Mouse (Mus musculus) embryonic facial prominence, embryonic 10.5 days (tissue): Measurements from ENCODE around the gene Camta1. TPM values are rescaled to one million over a fixed set of nuclear protein-coding genes. Genes with fewer than 3 reads are reported as not detected.

ENCODE experiments used
- DNase-seq: peaks from one replicate; pipeline ENCODE4 v3.0.0-alpha.2; 2017; ENCODE audit warnings: low spot score
- H3K27ac ChIP-seq: fragments of 300-500 bp; sonication (generic); replicated peaks from 2 replicates; pipeline ENCODE4 v1.5.1; 2016; ENCODE audit warnings: mild to moderate bottlenecking
- H3K27me3 ChIP-seq: fragments of 300-500 bp; sonication (generic); replicated peaks from 2 replicates; pipeline ENCODE4 v1.6.1; 2016; ENCODE audit warnings: low read depth, mild to moderate bottlenecking; ENCODE audit not compliant: poor library complexity, severe bottlenecking
- H3K36me3 ChIP-seq: fragments of 300-500 bp; sonication (generic); replicated peaks from 2 replicates; pipeline ENCODE4 v1.6.1; 2016; ENCODE audit warnings: mild to moderate bottlenecking, moderate library complexity
- H3K4me1 ChIP-seq: fragments of 300-500 bp; sonication (generic); 2 replicates; pipeline ENCODE4 v1.6.1; 2016
- H3K4me3 ChIP-seq: fragments of 300-500 bp; sonication (generic); 2 replicates; pipeline ENCODE4 v1.5.1; 2016; ENCODE audit warnings: mild to moderate bottlenecking, moderate library complexity
- H3K9me3 ChIP-seq: fragments of 300-500 bp; sonication (generic); 2 replicates; pipeline ENCODE4 v1.6.1; 2016; ENCODE audit warnings: mild to moderate bottlenecking
- WGBS: fragments of 180-500 bp; shearing (Covaris S2); methylation state at CpG from one replicate; pipeline ENCODE4 v1.1.7; 2016; 5-methylcytosine and 5-hydroxymethylcytosine counted together
- polyA plus RNA-seq: library from polyadenylated mRNA; unstranded; fragments of >200 nt; fragmentation: Nextera tagmentation; extraction: Ambion mirVana; gene quantifications from 2 replicates; pipeline ENCODE4 v1.2.1, GENCODE M21; 2016

Gene Camta1
- polyA plus RNA-seq, 1 experiment from 2014 or later: 110 TPM

DNA sequence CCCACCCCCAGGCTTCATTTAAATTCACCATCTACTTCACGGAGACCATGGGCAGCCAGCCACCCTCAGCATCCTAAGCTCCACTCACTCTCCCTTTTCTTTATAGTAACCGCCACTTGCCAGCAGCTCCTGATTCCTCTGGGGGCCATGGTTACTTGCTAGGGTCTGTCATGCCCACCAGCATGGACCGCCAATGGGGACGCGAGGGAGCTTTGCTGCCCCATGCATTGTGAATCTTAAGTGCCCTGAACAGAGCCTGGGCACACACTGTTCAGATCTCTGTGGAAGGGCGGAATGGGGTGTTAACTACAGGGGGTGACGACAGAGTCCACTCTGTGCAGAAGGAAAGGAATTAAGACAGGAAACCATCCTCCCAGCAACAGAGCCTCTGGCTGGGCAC, 465.1 kb downstream of the Camta1 start:
- H3K9me3 ChIP-seq: no peaks in the 10 kb centered on the region
- H3K36me3 ChIP-seq: no peaks in the 10 kb centered on the region
- no peak for DNase-seq
- H3K4me1 ChIP-seq: peaks cover 10% of the 10 kb centered on the region; the same call in 1 of the 2 replicates
- H3K4me3 ChIP-seq: no peak overlapping the region
- no peaks in the 10 kb centered on the region for H3K27me3 ChIP-seq
- no peak overlapping the region for H3K27ac ChIP-seq
- WGBS: 88% methylated on average over 7 of the region's 7 CpGs

DNA sequence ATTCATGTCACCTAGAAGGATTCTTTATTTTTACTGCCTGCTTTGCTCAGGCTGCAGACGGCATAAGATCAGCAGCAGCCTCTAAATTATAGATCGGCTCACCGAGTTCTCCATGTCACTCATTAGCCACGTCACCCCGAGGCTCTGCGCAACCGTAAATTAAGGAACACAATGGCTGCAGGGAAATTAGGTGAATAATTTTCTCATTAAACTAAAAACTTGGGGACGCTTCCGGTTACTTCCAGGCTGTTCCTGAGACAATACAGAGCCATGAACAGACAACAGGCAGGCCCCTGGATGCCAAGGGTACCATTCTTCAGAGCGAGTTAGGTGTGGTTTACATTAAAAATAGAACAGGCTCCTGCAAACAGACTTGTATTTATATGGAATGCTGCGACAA, 472.3 kb downstream of the Camta1 start:
- H3K4me1 ChIP-seq: peaks cover 31% of the 10 kb centered on the region
- H3K4me3 ChIP-seq: no peak overlapping the region
- H3K36me3 ChIP-seq: no peaks in the 10 kb centered on the region
- DNase-seq: no peak
- no peak overlapping the region for H3K27ac ChIP-seq
- peaks cover 38% of the 10 kb centered on the region for H3K27me3 ChIP-seq
- 73% methylated on average over 11 of the region's 11 CpGs for WGBS
- no peaks in the 10 kb centered on the region for H3K9me3 ChIP-seq

DNA sequence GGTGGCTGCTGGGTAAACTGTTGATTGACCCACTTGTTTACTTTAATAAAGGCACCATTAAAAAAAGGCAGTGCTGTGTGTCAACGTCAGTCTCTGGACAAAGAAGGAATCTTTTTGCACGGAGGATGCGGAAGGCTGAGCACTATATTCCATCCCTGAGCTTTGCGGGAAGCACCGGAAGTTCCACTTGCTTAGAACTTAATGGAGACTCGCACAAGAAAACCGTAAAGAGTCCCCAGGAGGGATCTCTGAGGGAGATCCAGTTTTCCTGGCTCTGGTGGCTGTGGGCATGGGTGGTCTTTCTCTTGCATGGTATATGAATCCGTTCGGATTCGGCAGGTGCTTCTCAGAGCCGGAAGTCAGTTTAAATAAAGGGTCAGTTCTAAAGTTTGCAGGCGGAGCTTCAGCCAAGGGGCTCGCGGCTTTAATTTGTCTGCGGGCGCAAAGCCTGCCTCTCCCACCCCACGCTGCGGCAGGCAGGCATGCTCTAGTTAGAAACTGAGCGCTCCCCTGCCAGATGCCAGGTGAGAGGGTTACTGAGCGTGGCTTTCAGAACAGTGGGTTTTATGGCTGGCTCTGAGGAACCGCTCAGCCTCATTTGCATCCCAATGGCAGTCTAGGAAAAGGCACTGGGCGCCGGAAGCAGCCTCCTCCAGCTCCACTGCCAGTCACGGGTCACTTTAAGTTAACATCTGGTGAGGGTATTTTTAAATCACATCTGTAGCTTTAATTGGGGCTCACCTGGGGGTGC, 474.8 kb downstream of the Camta1 start:
- Histone ChIP-seq H3K4me1 (peaks cover 24% of the 10 kb centered on the region), H3K27me3 (peaks cover 44% of the 10 kb centered on the region), H3K9me3 (no peaks in the 10 kb centered on the region), H3K4me3 (peak overlapping the region; percentile 56), H3K36me3 (no peaks in the 10 kb centered on the region), H3K27ac (peak overlapping the region; percentile 70)
- 1% methylated on average over 24 of the region's 24 CpGs for WGBS
- DNase-seq: peak; percentile 42

DNA sequence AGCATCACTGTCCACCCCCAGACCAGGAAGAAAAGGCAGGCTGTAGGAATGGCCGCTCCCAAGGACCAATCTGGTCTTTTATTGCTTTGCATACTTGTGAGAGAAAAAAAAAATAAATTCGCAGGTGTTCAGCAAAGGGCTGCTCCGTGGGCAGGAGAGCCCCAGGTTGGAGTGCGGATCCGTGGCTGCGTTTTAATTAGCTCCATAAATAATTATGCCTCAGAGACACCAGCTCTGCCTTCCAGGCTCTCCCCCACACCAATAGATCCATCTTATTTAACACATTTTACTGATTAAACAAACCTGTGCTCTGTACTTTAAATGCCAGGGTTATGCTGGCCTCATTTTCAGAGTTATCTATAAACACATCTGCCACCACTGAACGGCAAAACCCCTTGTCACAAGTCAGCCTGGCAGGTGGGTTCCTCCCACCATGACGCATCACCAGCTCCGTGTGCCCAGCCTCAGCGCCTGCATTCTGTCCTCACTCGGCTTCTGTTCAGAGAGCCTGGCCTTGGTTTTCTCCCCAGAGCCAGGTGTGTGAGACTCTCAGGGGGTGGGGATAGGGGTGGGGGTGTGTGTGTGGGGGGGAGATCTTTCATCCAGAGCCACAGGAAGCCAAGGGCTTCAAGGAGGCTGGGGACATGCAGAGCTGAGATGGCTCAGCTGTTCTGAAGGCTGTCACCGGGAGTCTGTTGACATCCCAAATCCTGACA, 475.5 kb downstream of the Camta1 start:
- Histone ChIP-seq H3K27ac (0 out of 2 replicates have a peak overlapping the region, but pooled peaks have one; percentile 70), H3K36me3 (no peaks in the 10 kb centered on the region)

DNA sequence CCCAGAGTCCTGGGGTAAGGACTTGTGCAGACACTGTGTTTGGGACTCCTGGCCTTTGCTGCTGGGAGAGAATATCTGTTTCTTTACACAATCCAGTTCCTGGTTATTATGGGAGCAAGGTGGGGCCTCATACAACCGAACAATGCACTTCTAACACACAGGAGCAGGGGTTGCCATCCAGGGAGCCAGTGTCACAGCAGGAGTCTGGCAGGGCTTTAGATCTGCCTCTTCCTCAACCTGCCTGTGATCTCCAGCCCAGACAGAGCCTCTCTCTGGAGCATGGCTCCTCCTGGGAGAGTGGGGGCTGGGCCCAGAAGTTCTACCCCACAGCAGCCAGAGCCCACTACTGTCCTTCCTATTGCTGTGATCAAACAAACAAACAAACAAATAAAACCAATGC, 483.9 kb downstream of the Camta1 start:
- no peaks in the 10 kb centered on the region for H3K27me3 ChIP-seq
- H3K36me3 ChIP-seq: no peaks in the 10 kb centered on the region
- H3K4me3 ChIP-seq: no peak overlapping the region
- DNase-seq: no peak
- H3K27ac ChIP-seq: no peak overlapping the region
- no peaks in the 10 kb centered on the region for H3K9me3 ChIP-seq
- peaks cover 7% of the 10 kb centered on the region; the same call in 1 of the 2 replicates for H3K4me1 ChIP-seq
- 36% methylated on average over 1 of the region's 1 CpGs for WGBS

More for the DNA sequence above, 475.5 kb downstream of the Camta1 start:
- Histone ChIP-seq H3K4me1 (peaks cover 24% of the 10 kb centered on the region), H3K9me3 (no peaks in the 10 kb centered on the region), H3K27me3 (peaks cover 44% of the 10 kb centered on the region), H3K4me3 (peak overlapping the region; percentile 56)
- DNase-seq: peak; percentile 14
- whole genome bisulfite sequencing: 13% methylated on average over 12 of the region's 12 CpGs

DNA sequence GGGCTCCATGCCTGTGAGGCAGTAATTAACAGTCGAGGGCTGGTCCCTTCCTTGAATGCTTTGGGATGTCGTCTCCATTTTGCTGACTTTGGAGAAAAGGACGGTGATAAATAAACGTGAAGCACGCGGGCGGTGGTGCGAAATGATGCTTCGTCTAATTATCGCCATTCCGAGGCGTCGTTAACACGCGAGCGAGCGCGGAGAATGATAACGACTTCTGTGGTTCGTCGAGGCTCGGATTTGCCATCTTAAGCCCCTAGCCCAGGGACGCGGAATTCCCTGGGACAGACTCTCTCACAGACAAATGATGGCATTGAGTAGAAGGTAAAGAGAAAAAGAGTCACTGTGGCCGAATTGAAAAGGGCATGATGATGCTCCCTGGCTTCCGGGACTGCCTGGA, 485.4 kb downstream of the Camta1 start:
- no peak for DNase-seq
- WGBS: 71% methylated on average over 26 of the region's 26 CpGs
- H3K9me3 ChIP-seq: no peaks in the 10 kb centered on the region

DNA sequence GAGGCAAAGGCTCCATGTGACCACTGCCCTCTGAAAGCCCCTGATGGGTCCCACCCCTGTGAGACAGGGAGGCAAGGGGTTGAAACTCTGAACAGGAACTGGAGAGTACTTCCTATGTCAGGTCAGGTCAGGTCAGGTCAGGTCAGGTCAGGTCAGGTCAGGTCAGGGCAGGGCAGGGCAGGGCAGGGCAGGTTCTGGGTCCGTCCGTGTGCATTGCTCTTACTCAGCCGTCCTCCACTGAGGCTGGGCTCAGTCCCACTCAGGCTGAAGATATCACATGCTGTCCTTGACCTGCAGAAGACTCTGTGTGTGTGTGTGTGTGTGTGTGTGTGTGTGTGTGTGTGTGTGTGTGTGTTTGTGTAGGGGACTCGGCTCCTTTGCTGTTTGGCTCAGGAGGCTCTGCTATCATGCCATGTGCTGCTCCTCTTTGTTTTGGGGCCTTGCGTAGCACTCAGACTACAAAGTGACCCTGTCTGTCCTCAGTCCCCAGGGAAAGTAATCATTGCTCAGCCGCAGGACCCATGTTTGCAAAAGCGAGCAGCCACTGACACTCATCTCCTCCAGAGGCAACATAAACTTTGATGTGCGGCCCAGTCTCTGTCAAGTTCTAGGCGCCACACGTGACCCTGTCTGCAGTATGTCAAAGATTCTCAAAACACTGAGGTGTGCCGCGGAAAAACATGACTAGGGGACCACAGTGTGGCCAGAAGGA, 488.7 kb downstream of the Camta1 start:
- no peak overlapping the region for H3K27ac ChIP-seq
- DNase-seq: no peak
- H3K36me3 ChIP-seq: no peaks in the 10 kb centered on the region
- no peaks in the 10 kb centered on the region; the same call in 1 of the 2 replicates for H3K27me3 ChIP-seq
- H3K4me1 ChIP-seq: peaks cover 9% of the 10 kb centered on the region; the same call in 1 of the 2 replicates
- WGBS: 56% methylated on average over 12 of the region's 12 CpGs
- H3K9me3 ChIP-seq: no peaks in the 10 kb centered on the region
- H3K4me3 ChIP-seq: no peak overlapping the region

More for the DNA sequence above, 485.4 kb downstream of the Camta1 start:
- Histone ChIP-seq H3K27ac (no peak overlapping the region), H3K4me3 (no peak overlapping the region), H3K27me3 (no peaks in the 10 kb centered on the region), H3K36me3 (no peaks in the 10 kb centered on the region), H3K4me1 (peaks cover 9% of the 10 kb centered on the region; the same call in 1 of the 2 replicates)

DNA sequence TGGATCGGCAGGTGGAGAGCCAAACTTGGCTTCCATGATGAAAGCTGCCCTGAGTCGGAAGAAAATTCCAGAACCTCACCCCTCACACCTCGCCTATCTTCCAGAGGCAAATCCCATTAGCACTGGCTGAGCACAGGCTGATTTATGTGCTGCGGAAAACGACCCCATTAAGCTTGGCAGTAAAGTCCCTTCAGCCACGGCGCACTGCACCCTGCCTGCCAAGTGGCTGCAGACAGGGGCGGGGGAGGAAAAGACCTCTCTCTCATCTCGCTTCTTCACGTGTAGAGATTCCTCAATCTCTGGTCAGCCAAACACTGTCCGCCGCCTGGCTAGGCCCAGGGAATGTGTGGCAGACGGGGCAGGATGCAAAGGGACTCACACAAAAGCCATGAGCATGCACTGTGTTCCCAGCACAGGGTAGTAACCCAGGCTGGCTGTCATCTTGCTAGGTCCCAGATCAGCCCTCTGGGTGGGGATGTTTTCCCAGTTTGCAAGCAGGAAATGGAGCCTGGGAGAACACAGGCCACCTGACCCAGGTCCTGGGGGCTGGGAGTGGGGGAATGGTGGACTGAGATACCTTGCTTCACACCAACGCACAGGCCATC, 494.6 kb downstream of the Camta1 start:
- H3K27ac ChIP-seq: no peak overlapping the region
- no peaks in the 10 kb centered on the region; the same call in 1 of the 2 replicates for H3K27me3 ChIP-seq
- H3K4me3 ChIP-seq: no peak overlapping the region
- no peaks in the 10 kb centered on the region for H3K9me3 ChIP-seq
- H3K4me1 ChIP-seq: no peaks in the 10 kb centered on the region
- DNase-seq: no peak
- WGBS: 64% methylated on average over 14 of the region's 14 CpGs
- no peaks in the 10 kb centered on the region for H3K36me3 ChIP-seq

DNA sequence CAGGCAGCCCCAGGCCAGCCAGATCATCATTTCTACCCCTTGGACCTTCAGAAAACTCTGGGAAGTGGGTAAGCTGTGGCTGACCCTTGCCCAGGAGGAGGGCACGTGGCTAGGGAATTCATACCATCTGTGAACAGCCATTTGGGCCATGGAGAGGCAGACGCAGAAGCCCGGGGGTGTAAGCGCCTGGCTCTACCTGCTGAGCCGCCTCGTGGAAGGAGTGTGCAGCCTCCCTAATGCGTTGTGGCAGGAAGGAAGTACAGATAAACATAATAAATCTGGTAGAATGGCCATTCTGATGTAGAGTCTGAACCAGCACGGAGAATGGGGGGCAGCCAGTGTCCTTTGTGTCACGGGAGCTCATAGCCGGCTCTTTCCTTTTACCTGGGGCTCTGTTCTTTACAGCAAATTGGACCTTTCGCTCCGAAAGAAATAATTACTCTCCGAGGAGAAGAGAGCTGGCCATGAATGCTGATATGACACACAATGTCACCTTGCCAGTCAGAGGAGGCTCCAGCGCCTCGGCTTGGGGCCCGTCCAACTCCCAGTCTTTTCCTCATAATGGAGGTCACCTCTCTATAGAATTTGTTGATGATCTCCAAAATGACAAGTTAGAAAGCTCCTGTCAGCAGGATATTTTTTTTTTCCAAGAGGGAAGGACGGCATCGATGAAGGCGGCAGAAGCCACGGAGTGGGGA, 500.6 kb downstream of the Camta1 start:
- Histone ChIP-seq H3K4me3 (no peak overlapping the region), H3K27me3 (peaks cover 4% of the 10 kb centered on the region; the same call in 1 of the 2 replicates), H3K36me3 (no peaks in the 10 kb centered on the region), H3K9me3 (no peaks in the 10 kb centered on the region), H3K27ac (no peak overlapping the region), H3K4me1 (peaks cover 4% of the 10 kb centered on the region)
- DNase-seq: no peak
- 74% methylated on average over 20 of the region's 20 CpGs for WGBS

DNA sequence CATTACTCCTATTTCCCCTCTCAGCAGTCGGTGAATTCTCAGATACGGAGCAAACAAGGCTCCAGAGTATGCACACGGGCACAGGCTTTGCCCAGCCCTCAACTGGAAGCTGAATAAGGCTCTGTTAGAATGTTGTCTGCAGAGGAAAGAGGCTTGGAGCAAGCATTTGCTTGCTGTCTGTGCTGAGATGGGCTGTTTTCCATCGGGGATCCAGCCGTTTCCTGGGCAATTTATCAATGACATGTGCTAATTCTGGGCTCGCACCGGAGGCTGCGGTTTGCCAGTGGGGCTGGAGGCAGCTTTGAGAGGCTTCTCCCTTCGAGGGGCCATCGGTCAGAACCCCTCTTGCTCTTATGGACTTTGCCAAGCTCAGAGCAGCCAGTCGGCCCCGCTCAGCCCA, 506.2 kb downstream of the Camta1 start:
- H3K36me3 ChIP-seq: no peaks in the 10 kb centered on the region
- no peak for DNase-seq
- peaks cover 21% of the 10 kb centered on the region for H3K4me1 ChIP-seq
- WGBS: 54% methylated on average over 12 of the region's 12 CpGs
- H3K9me3 ChIP-seq: no peaks in the 10 kb centered on the region
- no peak overlapping the region for H3K4me3 ChIP-seq
- H3K27ac ChIP-seq: no peak overlapping the region; the same call in 1 of the 2 replicates
- 0 out of 2 replicates have a peak, but pooled peaks cover 7% of the 10 kb centered on the region for H3K27me3 ChIP-seq

DNA sequence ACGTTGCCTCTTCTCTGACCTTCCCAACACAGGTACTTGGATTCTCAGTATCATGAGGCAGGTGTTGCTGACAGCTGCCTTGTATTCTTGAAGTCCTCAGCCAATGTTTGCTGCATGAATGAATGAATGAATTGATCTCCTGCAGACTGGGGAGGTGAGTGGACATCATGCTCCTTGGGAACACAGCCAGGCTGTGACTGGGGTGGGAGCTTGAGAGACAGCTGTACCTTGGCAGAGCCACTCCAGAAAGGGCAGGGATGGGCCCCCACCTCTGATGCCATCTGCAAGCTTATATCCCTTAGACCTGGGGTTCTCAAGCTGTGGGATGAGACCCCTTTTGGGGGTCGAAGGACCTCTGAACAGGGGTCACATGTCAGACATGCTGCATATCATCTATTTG, 508.9 kb downstream of the Camta1 start:
- H3K9me3 ChIP-seq: no peaks in the 10 kb centered on the region
- H3K4me1 ChIP-seq: peaks cover 21% of the 10 kb centered on the region
- H3K4me3 ChIP-seq: no peak overlapping the region
- H3K36me3 ChIP-seq: no peaks in the 10 kb centered on the region
- no peak for DNase-seq
- WGBS: 83% methylated on average over 2 of the region's 2 CpGs
- no peak overlapping the region for H3K27ac ChIP-seq
- H3K27me3 ChIP-seq: 0 out of 2 replicates have a peak, but pooled peaks cover 7% of the 10 kb centered on the region
